Mouse (Mus musculus): Measurements from ENCODE around the gene Lrrk1. TPM values are rescaled to one million over a fixed set of nuclear protein-coding genes. Genes with fewer than 3 reads are reported as not detected.

Gene Lrrk1
- polyA plus RNA-seq, 1 experiment from 2014 or later: 6.7 TPM

DNA sequence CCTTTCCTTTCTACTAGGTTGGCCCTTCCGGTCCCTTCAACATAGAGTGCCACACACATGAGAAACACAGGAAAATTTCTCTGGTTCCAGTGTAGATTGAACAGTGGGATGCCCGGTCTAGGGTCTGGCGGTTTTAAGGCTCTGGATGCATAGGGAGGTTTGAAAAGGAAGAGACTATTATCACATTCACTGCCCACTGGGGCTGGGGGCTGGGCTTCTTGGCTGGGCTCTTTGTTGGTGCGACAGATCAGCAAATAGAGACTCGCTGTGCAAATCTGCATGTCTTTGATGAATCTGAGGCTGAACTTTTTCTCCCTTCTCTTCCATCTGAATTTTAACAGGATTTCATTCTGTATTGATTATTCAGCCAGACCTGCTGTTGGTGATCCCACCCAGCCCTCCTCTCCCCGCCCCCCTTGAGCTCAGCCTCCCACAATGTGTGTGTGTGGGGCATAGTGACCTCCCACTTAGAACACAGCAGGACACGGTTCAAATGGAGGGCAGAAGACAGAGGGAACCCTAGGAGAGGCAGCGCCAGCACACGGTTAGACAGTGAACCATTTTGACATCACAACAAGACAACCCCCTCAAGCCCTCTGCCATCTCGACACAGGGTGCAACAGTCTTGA lies 105.1 kb downstream of the Lrrk1 start:
- Histone ChIP-seq H3K4me3 (ENCODE audit: low read depth, low read length) (no peak overlapping the region), H3K36me3 (ENCODE audit: control insufficient read depth, insufficient read depth) (peaks cover 1% of the 10 kb centered on the region), H3K9ac (ENCODE audit: low read depth, low read length) (no peak overlapping the region), H3K4me1 (ENCODE audit: control insufficient read depth, low read depth, low read length) (no peaks in the 10 kb centered on the region), H3K27me3 (ENCODE audit: control insufficient read depth, insufficient read depth, low read depth, low read length) (no peaks in the 10 kb centered on the region), H3K9me3 (replicated peaks; ENCODE audit: control insufficient read depth, low read length) (no peaks in the 10 kb centered on the region), H3K27ac (ENCODE audit: low read length) (no peak overlapping the region), H3K4me2 (ENCODE audit: low read depth, low read length) (no peak overlapping the region)
- ATAC-seq (ENCODE audit: low read depth): no peak
- 59% methylated on average over 10 of the region's 10 CpGs for WGBS (ENCODE audit: insufficient replicate concordance)

DNA sequence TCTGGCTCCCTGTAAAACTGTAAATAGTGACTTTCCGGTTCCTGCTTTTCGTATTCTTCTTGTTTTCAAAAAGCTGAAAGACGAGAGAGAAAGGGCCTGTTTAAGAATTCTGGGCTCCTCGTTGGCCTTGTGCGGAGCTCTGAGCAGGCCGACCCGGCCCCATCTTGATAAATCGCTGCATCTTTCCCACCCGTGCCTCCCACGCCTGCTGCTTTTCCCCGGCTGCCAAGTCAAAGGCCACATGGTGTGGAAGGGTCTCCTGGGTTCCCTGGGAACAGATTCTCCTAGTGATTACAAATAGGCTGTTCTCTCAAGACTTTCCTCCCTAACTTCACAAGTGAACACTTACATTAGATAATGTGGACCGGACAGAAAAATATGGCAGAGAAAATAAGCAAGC lies 105.9 kb downstream of the Lrrk1 start:
- Histone ChIP-seq H3K4me2 (ENCODE audit: low read depth, low read length) (no peak overlapping the region), H3K27ac (ENCODE audit: low read length) (no peak overlapping the region), H3K27me3 (ENCODE audit: control insufficient read depth, insufficient read depth, low read depth, low read length) (no peaks in the 10 kb centered on the region), H3K36me3 (ENCODE audit: control insufficient read depth, insufficient read depth) (no peaks in the 10 kb centered on the region; the same call in 1 of the 2 replicates), H3K9ac (ENCODE audit: low read depth, low read length) (no peak overlapping the region), H3K9me3 (replicated peaks; ENCODE audit: control insufficient read depth, low read length) (no peaks in the 10 kb centered on the region), H3K4me1 (ENCODE audit: control insufficient read depth, low read depth, low read length) (no peaks in the 10 kb centered on the region), H3K4me3 (ENCODE audit: low read depth, low read length) (no peak overlapping the region)
- ATAC-seq (ENCODE audit: low read depth): no peak
- 78% methylated on average over 12 of the region's 12 CpGs for WGBS (ENCODE audit: insufficient replicate concordance)

DNA sequence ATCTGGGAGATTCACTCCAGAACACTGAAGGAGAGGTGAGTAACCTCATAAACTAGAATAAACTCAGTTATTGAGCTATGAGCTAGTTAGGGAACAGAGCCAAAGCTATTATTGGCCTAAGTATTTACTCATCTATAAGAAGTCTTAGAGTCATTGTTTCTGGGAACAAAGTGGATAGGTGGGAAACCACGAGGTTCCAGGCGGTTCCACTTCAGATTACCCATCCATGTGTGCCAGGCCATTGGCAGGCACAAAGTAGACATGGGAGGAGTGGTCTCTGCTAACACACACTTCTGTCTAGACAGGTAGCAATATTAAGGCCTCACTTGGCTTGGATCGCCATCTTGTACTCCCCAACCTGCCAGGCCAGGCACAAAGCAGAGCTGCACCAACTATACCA lies 110.1 kb downstream of the Lrrk1 start:
- H3K4me1 ChIP-seq (ENCODE audit: control insufficient read depth, low read depth, low read length): no peaks in the 10 kb centered on the region
- ATAC-seq (ENCODE audit: low read depth): no peak
- no peak overlapping the region for H3K4me2 ChIP-seq (ENCODE audit: low read depth, low read length)
- no peak overlapping the region for H3K9ac ChIP-seq (ENCODE audit: low read depth, low read length)
- no peaks in the 10 kb centered on the region for H3K36me3 ChIP-seq (ENCODE audit: control insufficient read depth, insufficient read depth)
- WGBS (ENCODE audit: insufficient replicate concordance): 80% methylated on average over 3 of the region's 3 CpGs
- no peak overlapping the region for H3K27ac ChIP-seq (ENCODE audit: low read length)
- H3K27me3 ChIP-seq (ENCODE audit: control insufficient read depth, insufficient read depth, low read depth, low read length): no peaks in the 10 kb centered on the region
- H3K9me3 ChIP-seq (replicated peaks; ENCODE audit: control insufficient read depth, low read length): no peaks in the 10 kb centered on the region
- no peak overlapping the region for H3K4me3 ChIP-seq (ENCODE audit: low read depth, low read length)

DNA sequence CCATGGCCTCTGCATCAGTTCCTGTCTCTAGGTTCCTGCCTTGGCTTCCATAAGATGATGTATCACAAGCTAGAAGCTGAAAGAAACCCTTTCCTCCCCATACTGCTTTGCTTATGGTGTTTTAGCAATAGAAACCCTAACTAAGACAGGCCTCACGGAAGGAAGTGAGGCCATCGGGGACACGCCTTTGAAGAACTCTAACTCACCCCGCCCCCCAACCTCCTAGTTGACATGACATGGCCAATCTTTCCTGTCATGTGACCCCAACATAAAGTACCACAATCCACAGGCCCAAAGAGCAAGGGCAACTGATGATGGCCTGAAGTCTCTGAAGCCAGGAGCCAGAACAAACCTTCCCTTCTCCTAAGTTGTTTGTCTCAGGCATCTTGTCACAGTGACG lies 114.7 kb downstream of the Lrrk1 start:
- no peak for ATAC-seq (ENCODE audit: low read depth)
- H3K27ac ChIP-seq (ENCODE audit: low read length): no peak overlapping the region
- H3K4me1 ChIP-seq (ENCODE audit: control insufficient read depth, low read depth, low read length): no peaks in the 10 kb centered on the region
- no peaks in the 10 kb centered on the region; the same call in 1 of the 2 replicates for H3K36me3 ChIP-seq (ENCODE audit: control insufficient read depth, insufficient read depth)
- no peak overlapping the region for H3K4me3 ChIP-seq (ENCODE audit: low read depth, low read length)
- no peaks in the 10 kb centered on the region for H3K27me3 ChIP-seq (ENCODE audit: control insufficient read depth, insufficient read depth, low read depth, low read length)
- no peaks in the 10 kb centered on the region for H3K9me3 ChIP-seq (replicated peaks; ENCODE audit: control insufficient read depth, low read length)
- H3K9ac ChIP-seq (ENCODE audit: low read depth, low read length): no peak overlapping the region
- no peak overlapping the region for H3K4me2 ChIP-seq (ENCODE audit: low read depth, low read length)
- 73% methylated on average over 5 of the region's 5 CpGs for WGBS (ENCODE audit: insufficient replicate concordance)

DNA sequence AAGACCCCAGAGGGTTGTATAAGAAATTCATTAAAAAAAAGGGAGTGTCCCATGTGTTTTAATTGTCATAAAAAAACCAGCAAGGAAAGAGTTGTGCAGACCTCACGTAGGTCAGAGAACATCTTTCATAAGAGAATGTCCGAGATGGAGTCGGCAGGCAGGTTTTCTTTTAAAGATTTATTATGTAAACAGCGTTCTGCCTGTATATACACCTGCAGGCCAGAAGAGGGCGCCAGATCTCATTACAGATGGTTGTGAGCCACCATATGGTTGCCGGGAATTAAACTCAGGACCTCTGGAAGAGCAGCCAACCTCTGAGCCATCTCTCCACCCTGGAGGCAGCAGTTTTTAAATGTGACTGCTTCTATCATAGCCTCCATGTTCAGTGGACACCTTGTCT lies 116.9 kb downstream of the Lrrk1 start:
- no peak overlapping the region for H3K9ac ChIP-seq (ENCODE audit: low read depth, low read length)
- no peaks in the 10 kb centered on the region; the same call in none of the 2 replicates for H3K36me3 ChIP-seq (ENCODE audit: control insufficient read depth, insufficient read depth)
- no peak overlapping the region for H3K4me2 ChIP-seq (ENCODE audit: low read depth, low read length)
- peaks cover 17% of the 10 kb centered on the region for H3K4me1 ChIP-seq (ENCODE audit: control insufficient read depth, low read depth, low read length)
- no peak for ATAC-seq (ENCODE audit: low read depth)
- H3K27ac ChIP-seq (ENCODE audit: low read length): no peak overlapping the region
- 61% methylated on average over 6 of the region's 6 CpGs for WGBS (ENCODE audit: insufficient replicate concordance)
- no peaks in the 10 kb centered on the region for H3K27me3 ChIP-seq (ENCODE audit: control insufficient read depth, insufficient read depth, low read depth, low read length)
- H3K9me3 ChIP-seq (replicated peaks; ENCODE audit: control insufficient read depth, low read length): no peaks in the 10 kb centered on the region
- H3K4me3 ChIP-seq (ENCODE audit: low read depth, low read length): no peak overlapping the region

DNA sequence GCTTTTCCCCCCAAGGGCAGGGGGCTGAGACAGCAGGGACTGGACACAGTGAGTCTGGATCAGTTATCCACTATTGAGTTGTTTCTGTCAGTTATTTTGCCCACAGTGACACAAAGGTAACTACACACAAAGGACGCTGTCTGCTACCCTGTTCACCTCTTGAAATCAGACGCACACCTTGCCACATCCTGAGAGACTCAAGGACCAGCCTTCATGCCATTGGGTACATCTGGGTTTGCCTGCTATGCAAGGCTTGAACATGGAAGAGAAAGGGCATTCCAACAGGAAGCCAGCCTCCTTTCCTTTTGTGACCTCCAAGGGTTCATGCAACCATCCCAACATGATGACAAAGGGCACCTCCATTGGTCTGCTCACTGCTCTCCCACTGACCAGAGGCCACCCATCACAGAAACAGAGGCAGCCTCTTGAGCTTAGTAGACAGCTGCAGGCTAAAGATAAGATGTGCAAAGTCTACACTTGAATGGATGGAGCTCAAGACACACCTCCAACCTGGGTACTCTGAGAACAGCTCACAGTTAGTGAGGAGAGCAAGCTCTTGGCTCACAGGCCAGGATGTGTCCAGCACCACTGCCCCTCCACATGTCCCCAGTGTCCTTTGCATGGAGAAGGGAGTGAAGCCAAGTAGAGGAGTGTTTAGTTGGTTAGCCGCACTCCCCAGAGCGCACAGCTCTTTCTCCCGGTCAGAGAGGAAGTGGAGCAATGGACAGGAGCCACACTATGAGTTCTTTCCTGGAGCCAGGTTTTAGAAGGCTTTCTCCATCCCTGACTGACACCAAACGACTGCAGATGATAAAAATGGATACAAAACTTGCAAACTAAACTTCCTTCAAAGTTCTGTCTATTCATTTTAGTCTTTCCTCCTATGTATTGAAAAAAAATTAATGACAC lies 121.0 kb downstream of the Lrrk1 start:
- no peak overlapping the region for H3K4me3 ChIP-seq (ENCODE audit: low read depth, low read length)
- H3K4me1 ChIP-seq (ENCODE audit: control insufficient read depth, low read depth, low read length): peaks cover 18% of the 10 kb centered on the region
- H3K4me2 ChIP-seq (ENCODE audit: low read depth, low read length): peak overlapping the region; percentile 48
- no peaks in the 10 kb centered on the region for H3K9me3 ChIP-seq (replicated peaks; ENCODE audit: control insufficient read depth, low read length)
- no peaks in the 10 kb centered on the region for H3K27me3 ChIP-seq (ENCODE audit: control insufficient read depth, insufficient read depth, low read depth, low read length)
- 60% methylated on average over 6 of the region's 6 CpGs for WGBS (ENCODE audit: insufficient replicate concordance)
- H3K36me3 ChIP-seq (ENCODE audit: control insufficient read depth, insufficient read depth): no peaks in the 10 kb centered on the region; the same call in none of the 2 replicates
- peak; percentile 98 for ATAC-seq (ENCODE audit: low read depth)
- H3K27ac ChIP-seq (ENCODE audit: low read length): peak overlapping the region; percentile 67
- peak overlapping the region; percentile 48; the same call in 1 of the 2 replicates for H3K9ac ChIP-seq (ENCODE audit: low read depth, low read length)

DNA sequence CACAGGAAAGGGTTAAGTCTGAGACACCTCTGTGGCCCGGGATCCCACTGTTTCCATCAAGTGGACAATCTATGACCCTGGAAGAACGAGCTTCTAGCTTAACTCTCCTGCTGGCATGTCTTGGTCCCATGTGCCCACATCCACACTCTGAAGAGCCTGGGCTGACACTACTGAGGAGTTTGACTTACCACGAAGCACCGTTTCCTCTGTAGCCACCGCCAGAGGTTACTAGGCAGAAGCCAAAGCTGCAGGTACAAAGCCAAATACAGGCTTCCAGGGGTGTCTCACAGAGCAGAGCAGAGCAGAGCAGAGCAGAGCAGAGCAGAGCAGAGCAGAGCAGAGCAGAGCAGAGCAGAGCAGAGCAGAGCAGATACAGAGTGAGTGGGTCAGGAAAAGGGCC lies 124.7 kb downstream of the Lrrk1 start:
- whole genome bisulfite sequencing (ENCODE audit: insufficient replicate concordance): 58% methylated on average over 5 of the region's 5 CpGs
- no peak for ATAC-seq (ENCODE audit: low read depth)
- Histone ChIP-seq H3K4me3 (ENCODE audit: low read depth, low read length) (no peak overlapping the region), H3K4me1 (ENCODE audit: control insufficient read depth, low read depth, low read length) (peaks cover 18% of the 10 kb centered on the region), H3K9me3 (replicated peaks; ENCODE audit: control insufficient read depth, low read length) (no peaks in the 10 kb centered on the region), H3K4me2 (ENCODE audit: low read depth, low read length) (no peak overlapping the region), H3K9ac (ENCODE audit: low read depth, low read length) (no peak overlapping the region), H3K36me3 (ENCODE audit: control insufficient read depth, insufficient read depth) (no peaks in the 10 kb centered on the region; the same call in 1 of the 2 replicates), H3K27me3 (ENCODE audit: control insufficient read depth, insufficient read depth, low read depth, low read length) (no peaks in the 10 kb centered on the region), H3K27ac (ENCODE audit: low read length) (no peak overlapping the region)

DNA sequence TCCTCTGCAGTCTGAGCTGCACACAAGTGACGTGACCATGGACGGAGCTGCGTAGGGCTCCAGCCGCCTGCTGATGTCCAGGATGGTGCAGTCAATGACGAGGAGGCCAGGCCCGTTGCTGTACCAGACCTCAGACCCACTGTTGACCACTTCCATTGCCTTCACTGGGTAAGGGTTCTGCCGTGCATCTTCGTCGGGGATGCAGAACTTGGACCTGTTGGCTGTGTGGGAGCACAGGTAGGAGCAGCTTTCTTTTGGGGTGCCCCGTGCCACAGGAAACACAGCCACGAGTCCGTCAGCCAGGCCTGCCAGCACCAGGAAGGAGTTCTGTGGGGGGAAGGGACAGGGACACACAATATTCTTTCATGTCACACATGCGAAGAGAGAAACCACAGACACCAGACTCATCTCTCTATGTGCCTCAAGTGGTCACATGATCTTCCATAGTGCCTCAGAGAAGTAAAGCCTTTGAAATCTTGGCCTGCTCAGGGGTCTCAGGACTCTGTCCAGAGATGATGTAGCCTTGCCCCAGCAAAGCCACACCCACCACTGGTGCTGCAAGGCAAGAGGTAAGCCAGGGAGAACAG lies 125.5 kb downstream of the Lrrk1 start:
- H3K27ac ChIP-seq (ENCODE audit: low read length): no peak overlapping the region
- H3K4me1 ChIP-seq (ENCODE audit: control insufficient read depth, low read depth, low read length): peaks cover 14% of the 10 kb centered on the region
- H3K27me3 ChIP-seq (ENCODE audit: control insufficient read depth, insufficient read depth, low read depth, low read length): no peaks in the 10 kb centered on the region
- 78% methylated on average over 13 of the region's 13 CpGs for WGBS (ENCODE audit: insufficient replicate concordance)
- H3K36me3 ChIP-seq (ENCODE audit: control insufficient read depth, insufficient read depth): no peaks in the 10 kb centered on the region; the same call in 1 of the 2 replicates
- no peak overlapping the region for H3K9ac ChIP-seq (ENCODE audit: low read depth, low read length)
- no peak overlapping the region for H3K4me2 ChIP-seq (ENCODE audit: low read depth, low read length)
- ATAC-seq (ENCODE audit: low read depth): no peak
- H3K4me3 ChIP-seq (ENCODE audit: low read depth, low read length): no peak overlapping the region
- no peaks in the 10 kb centered on the region for H3K9me3 ChIP-seq (replicated peaks; ENCODE audit: control insufficient read depth, low read length)

Data from liver, embryonic 16.5 days (tissue).